Mouse (Mus musculus): ENCODE measurements around the gene Ripk4. TPM values are rescaled to one million over a fixed set of nuclear protein-coding genes. Genes with fewer than 3 reads are reported as not detected.

Ripk4 gene
- polyA plus RNA-seq (2014; fragmentation: Illumina TruSeq; extraction: RNeasy Lipid Tissue Mini Kit (QIAGEN cat#74804); ENCODE audit: low read depth, low replicate concordance), result 1.0 TPM

DNA sequence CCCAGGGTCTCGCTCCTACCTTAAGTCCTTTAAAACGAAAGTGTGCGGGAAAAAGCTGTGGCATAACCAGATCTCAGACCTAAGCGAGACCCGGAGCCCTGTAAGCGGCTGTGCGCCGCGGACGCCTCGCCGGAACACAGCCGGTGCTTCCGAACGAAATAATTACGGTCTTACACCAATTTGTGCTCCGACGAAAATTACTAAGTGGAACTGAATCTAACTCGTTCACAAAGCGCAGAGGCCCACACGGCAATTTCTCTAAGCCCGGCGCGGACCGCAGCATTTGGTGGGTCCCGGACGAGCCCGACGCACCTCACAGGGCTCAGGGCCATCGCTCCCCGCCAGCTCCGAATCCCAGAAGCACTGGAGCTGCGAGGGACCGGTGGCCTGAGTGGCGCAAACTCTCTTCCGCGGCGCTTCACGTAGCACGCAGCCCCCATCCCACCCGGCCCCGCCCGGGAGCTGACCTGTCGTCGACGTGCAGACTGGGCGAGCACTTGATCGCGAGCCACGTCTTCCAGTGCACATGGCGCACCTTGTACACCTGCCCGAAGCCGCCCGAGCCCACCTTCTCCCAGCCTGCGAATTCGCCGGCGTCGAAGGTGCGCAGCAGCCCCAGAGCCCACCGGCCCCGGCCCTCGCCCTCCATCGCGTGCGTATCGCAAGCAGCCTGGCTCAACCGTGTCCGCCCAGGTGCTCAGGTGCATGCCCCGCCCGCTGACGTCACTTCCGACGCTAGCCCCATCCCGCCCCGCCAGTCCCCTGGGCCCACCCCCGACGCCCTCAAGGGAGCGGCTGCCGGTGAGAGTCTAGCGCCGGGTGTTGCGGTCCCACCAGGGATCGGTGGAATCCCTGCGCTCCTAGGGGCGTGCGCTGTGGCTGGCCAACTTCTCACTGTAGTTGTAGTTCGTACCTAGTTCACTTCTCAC is at the start of gene Ripk4:
Gene Ripk4 (minus strand): TSS at position 727 of the 929 bp plus-strand sequence.

Other genes with a start within 250 kb of the Ripk4 start
- 63.6 TPM for gene Fam3b, start 249.0 kb downstream of the Ripk4 start, polyA plus RNA-seq (2014; fragmentation: Illumina TruSeq; extraction: RNeasy Lipid Tissue Mini Kit (QIAGEN cat#74804); ENCODE audit: low read depth, low replicate concordance)
- 0.34 TPM for gene Tmprss2, start 152.6 kb downstream of the Ripk4 start, polyA plus RNA-seq (2014; fragmentation: Illumina TruSeq; extraction: RNeasy Lipid Tissue Mini Kit (QIAGEN cat#74804); ENCODE audit: low read depth, low replicate concordance)
- gene Prdm15, start 88.1 kb upstream of the Ripk4 start, polyA plus RNA-seq (2014; fragmentation: Illumina TruSeq; extraction: RNeasy Lipid Tissue Mini Kit (QIAGEN cat#74804); ENCODE audit: low read depth, low replicate concordance), result 1.4 TPM
- gene C2cd2, start 198.8 kb upstream of the Ripk4 start, polyA plus RNA-seq (2014; fragmentation: Illumina TruSeq; extraction: RNeasy Lipid Tissue Mini Kit (QIAGEN cat#74804); ENCODE audit: low read depth, low replicate concordance), result 13.7 TPM
- 3.7 TPM for gene Zbtb21, start 198.8 kb upstream of the Ripk4 start, polyA plus RNA-seq (2014; fragmentation: Illumina TruSeq; extraction: RNeasy Lipid Tissue Mini Kit (QIAGEN cat#74804); ENCODE audit: low read depth, low replicate concordance)
- 14.0 TPM for gene B230307C23Rik, start 233.5 kb upstream of the Ripk4 start, polyA plus RNA-seq (2014; fragmentation: Illumina TruSeq; extraction: RNeasy Lipid Tissue Mini Kit (QIAGEN cat#74804); ENCODE audit: low read depth, low replicate concordance)

Data from testis, adult 10 weeks (tissue).